Mouse (Mus musculus) neural tube, embryonic 11.5 days (tissue): Measurements from ENCODE around the gene Ptges3. TPM values are rescaled to one million over a fixed set of nuclear protein-coding genes. Genes with fewer than 3 reads are reported as not detected.
A peak's percentile ranks its signal among the peaks of the same experiment; 100 is the strongest.

Experiments used
- ATAC-seq: fragments of 200-750 bp; cut with Nextera tagmentation; 2 replicates; pipeline ENCODE4 v1.8.0; 2017; ENCODE audit warnings: moderate number of reproducible peaks, mild to moderate bottlenecking, moderate TSS enrichment, moderate library complexity; ENCODE audit not compliant: insufficient read depth, low FRiP score, low TSS enrichment
- DNase-seq: peaks from one replicate; pipeline ENCODE4 v3.0.0-alpha.2; 2015; ENCODE audit warnings: low spot score
- H3K27ac ChIP-seq: fragments of 300-500 bp; sonication (generic); 2 replicates; pipeline ENCODE4 v1.5.1; 2014; ENCODE audit warnings: low read depth, mild to moderate bottlenecking, low read length
- H3K27me3 ChIP-seq: fragments of 300-500 bp; sonication (generic); 2 replicates; pipeline ENCODE4 v1.6.1; 2014; ENCODE audit warnings: mild to moderate bottlenecking, low read length, mixed read lengths; ENCODE audit not compliant: control insufficient read depth, insufficient read depth
- H3K36me3 ChIP-seq: fragments of 300-500 bp; sonication (generic); 2 replicates; pipeline ENCODE4 v1.6.1; 2014; ENCODE audit warnings: mild to moderate bottlenecking, low read length, moderate library complexity, mixed read lengths; ENCODE audit not compliant: control insufficient read depth, insufficient read depth
- H3K4me1 ChIP-seq: fragments of 300-500 bp; sonication (generic); 2 replicates; pipeline ENCODE4 v1.6.1; 2014; ENCODE audit warnings: low read length, mixed read lengths; ENCODE audit not compliant: control insufficient read depth, insufficient read depth
- H3K4me2 ChIP-seq: fragments of 300-500 bp; sonication (generic); 2 replicates; pipeline ENCODE4 v1.6.1; 2014; ENCODE audit warnings: low read depth, mild to moderate bottlenecking, moderate library complexity
- H3K4me3 ChIP-seq: fragments of 300-500 bp; sonication (generic); 2 replicates; pipeline ENCODE4 v1.5.1; 2014; ENCODE audit warnings: low read depth, low read length
- H3K9ac ChIP-seq: fragments of 300-500 bp; sonication (generic); 2 replicates; pipeline ENCODE4 v1.6.1; 2014; ENCODE audit warnings: mild to moderate bottlenecking, low read length
- H3K9me3 ChIP-seq: fragments of 300-500 bp; sonication (generic); 2 replicates; pipeline ENCODE4 v1.6.1; 2016; ENCODE audit warnings: low read length; ENCODE audit not compliant: control insufficient read depth
- WGBS: fragments of 180-500 bp; shearing (Covaris S2); extraction: QIAGEN DNeasy Blood & Tissue Kit; methylation state at CpG from one replicate; pipeline ENCODE4 v1.1.7; 2014; 5-methylcytosine and 5-hydroxymethylcytosine counted together
- polyA plus RNA-seq: library from polyadenylated mRNA; unstranded; fragments of >200 nt; fragmentation: Nextera tagmentation; extraction: Ambion mirVana; gene quantifications from 2 replicates; pipeline ENCODE4 v1.2.1, GENCODE M21; 2014

Ptges3 gene
- 584 and 611 TPM in 2 replicates for polyA plus RNA-seq

- peak within 1 kb of the TSS; percentile 99 for H3K27ac ChIP-seq
- peak within 1 kb of the TSS; percentile 94 for H3K4me3 ChIP-seq
- DNase-seq (peak; percentile 99), ATAC-seq (peak; percentile 89)
- H3K4me1 ChIP-seq = peaks cover 12% of the 10 kb centered on the region
- H3K9me3 ChIP-seq = no peaks in the 10 kb centered on the region
- peak within 1 kb of the TSS; percentile 85 for H3K4me2 ChIP-seq
- H3K27me3 ChIP-seq = no peaks in the 10 kb centered on the region
- peaks cover under 1% of the 10 kb centered on the region for H3K36me3 ChIP-seq
- WGBS = 0% methylated on average over 69 of the region's 72 CpGs
- peak within 1 kb of the TSS; percentile 94 for H3K9ac ChIP-seq
Observed at GRCm38 (mm10) chr10:128058601-128059151, at the start of gene Ptges3. Gene Ptges3 (plus strand): TSS chr10:128058954.

- 85% methylated on average over 5 of the region's 5 CpGs for WGBS
- Histone ChIP-seq H3K4me1 (no peaks in the 10 kb centered on the region), H3K27ac (no peak overlapping the region), H3K4me3 (no peak overlapping the region), H3K36me3 (no peaks in the 10 kb centered on the region), H3K4me2 (no peak overlapping the region), H3K9ac (no peak overlapping the region), H3K9me3 (no peaks in the 10 kb centered on the region), H3K27me3 (no peaks in the 10 kb centered on the region)
- ATAC-seq = no peak
- DNase-seq = no peak
Observed at GRCm38 (mm10) chr10:128009735-128010134, 49.0 kb upstream of the Ptges3 start.

GRCm38 (mm10) chr10:128015068-128015934 is 43.5 kb upstream of the Ptges3 start, which contains the start of gene Prim1:
Gene Prim1 (plus strand): TSS chr10:128015168.
- H3K27ac ChIP-seq = no peak within 1 kb of the TSS
- peak within 1 kb of the TSS; percentile 55 for H3K9ac ChIP-seq
- no peaks in the 10 kb centered on the region for H3K27me3 ChIP-seq
- ATAC-seq (peak; percentile 84), DNase-seq (peak; percentile 85)
- peak within 1 kb of the TSS; percentile 43 for H3K4me2 ChIP-seq
- H3K4me3 ChIP-seq = peak within 1 kb of the TSS; percentile 44
- 6% methylated on average over 31 of the region's 31 CpGs for WGBS
- H3K36me3 ChIP-seq = no peaks in the 10 kb centered on the region
- H3K9me3 ChIP-seq = no peaks in the 10 kb centered on the region
- H3K4me1 ChIP-seq = no peaks in the 10 kb centered on the region

DNA sequence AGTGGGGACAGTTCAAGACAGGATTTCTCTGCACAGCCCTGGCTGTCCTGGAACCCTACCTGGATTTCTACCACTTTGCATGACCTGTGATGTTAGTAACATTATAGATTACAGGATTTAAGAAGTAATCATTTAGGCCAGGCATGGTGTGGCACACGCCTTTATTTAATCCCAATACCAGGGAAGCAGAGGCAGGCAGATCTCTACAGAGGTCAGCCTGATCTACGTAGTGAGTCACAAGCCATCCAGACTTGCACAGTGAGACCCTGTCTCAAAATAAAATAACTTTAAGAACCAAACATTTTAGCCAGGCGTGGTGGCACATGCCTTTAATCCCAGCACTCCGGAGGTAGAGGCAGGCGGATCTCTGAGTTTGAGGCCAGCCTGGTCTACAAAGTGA is 36.6 kb upstream of the Ptges3 start:
- WGBS = 97% methylated on average over 5 of the region's 5 CpGs
- peaks cover 16% of the 10 kb centered on the region for H3K36me3 ChIP-seq
- H3K4me2 ChIP-seq = no peak overlapping the region
- ATAC-seq (no peak), DNase-seq (no peak)
- no peaks in the 10 kb centered on the region for H3K27me3 ChIP-seq
- H3K9ac ChIP-seq = no peak overlapping the region
- no peak overlapping the region for H3K27ac ChIP-seq
- no peak overlapping the region for H3K4me3 ChIP-seq
- no peaks in the 10 kb centered on the region for H3K4me1 ChIP-seq
- H3K9me3 ChIP-seq = no peaks in the 10 kb centered on the region

DNA sequence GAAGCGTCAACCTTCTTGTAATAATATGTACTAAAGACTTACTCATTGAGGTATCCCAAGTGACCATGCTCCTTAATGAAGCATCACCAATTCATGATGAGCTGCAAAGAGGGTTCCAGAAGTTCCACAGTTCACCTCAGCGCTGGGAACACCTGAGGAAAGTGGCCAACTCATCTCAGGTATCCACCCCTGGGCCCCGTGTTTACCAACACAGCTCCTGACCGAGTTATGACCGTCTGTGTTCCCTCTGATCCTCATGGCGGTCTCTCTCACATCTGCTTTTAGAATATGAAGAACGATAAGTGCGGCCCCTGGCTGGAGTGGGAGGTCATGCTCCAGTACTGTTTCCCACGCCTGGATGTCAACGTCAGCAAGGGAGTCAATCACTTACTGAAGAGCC is 35.3 kb upstream of the Ptges3 start:
- ATAC-seq (no peak), DNase-seq (no peak)
- Histone ChIP-seq H3K27me3 (no peaks in the 10 kb centered on the region), H3K9ac (no peak overlapping the region), H3K9me3 (no peaks in the 10 kb centered on the region), H3K27ac (no peak overlapping the region), H3K4me3 (no peak overlapping the region), H3K4me2 (no peak overlapping the region), H3K36me3 (peaks cover 16% of the 10 kb centered on the region), H3K4me1 (no peaks in the 10 kb centered on the region)
- 97% methylated on average over 10 of the region's 10 CpGs for WGBS

- Histone ChIP-seq H3K36me3 (no peaks in the 10 kb centered on the region), H3K4me3 (no peak overlapping the region), H3K4me2 (no peak overlapping the region), H3K27me3 (no peaks in the 10 kb centered on the region), H3K9ac (no peak overlapping the region), H3K4me1 (0 out of 2 replicates have a peak, but pooled peaks cover 4% of the 10 kb centered on the region), H3K27ac (no peak overlapping the region), H3K9me3 (no peaks in the 10 kb centered on the region)
- DNase-seq (no peak), ATAC-seq (no peak)
- WGBS = 95% methylated on average over 7 of the region's 7 CpGs
Observed at GRCm38 (mm10) chr10:128029931-128030330, 28.8 kb upstream of the Ptges3 start.

- Histone ChIP-seq H3K27ac (no peak overlapping the region), H3K4me3 (no peak overlapping the region), H3K4me2 (no peak overlapping the region), H3K4me1 (0 out of 2 replicates have a peak, but pooled peaks cover 4% of the 10 kb centered on the region), H3K9ac (no peak overlapping the region), H3K36me3 (no peaks in the 10 kb centered on the region), H3K9me3 (no peaks in the 10 kb centered on the region), H3K27me3 (no peaks in the 10 kb centered on the region)
- DNase-seq (no peak), ATAC-seq (no peak)
- WGBS = 88% methylated on average over 2 of the region's 2 CpGs
Observed at GRCm38 (mm10) chr10:128030860-128031259, 27.9 kb upstream of the Ptges3 start.

GRCm38 (mm10) chr10:128036746-128037425 is 21.9 kb upstream of the Ptges3 start:
- H3K27ac ChIP-seq = no peak overlapping the region
- no peaks in the 10 kb centered on the region for H3K9me3 ChIP-seq
- H3K4me3 ChIP-seq = peak overlapping the region; percentile 98
- ATAC-seq = no peak
- peak overlapping the region; percentile 81 for H3K4me2 ChIP-seq
- H3K9ac ChIP-seq = peak overlapping the region; percentile 99
- H3K36me3 ChIP-seq = peaks cover 16% of the 10 kb centered on the region
- peaks cover 13% of the 10 kb centered on the region; the same call in 1 of the 2 replicates for H3K4me1 ChIP-seq
- DNase-seq = peak; percentile 14
- H3K27me3 ChIP-seq = no peaks in the 10 kb centered on the region
- 8% methylated on average over 10 of the region's 10 CpGs for WGBS
